Mouse (Mus musculus) frontal cortex, adult (tissue): ENCODE results near the gene Cyp2b13.
"Not testable (repeated sequence)": the region's sequence is repeated elsewhere in the genome, so short reads cannot be mapped to it uniquely, and the experiment has no call there.

Source experiments
- ATAC-seq: cut with Nextera tagmentation; 2 replicates; pipeline ENCODE4 v1.9.2; 2017; ENCODE audit warnings: mild to moderate bottlenecking, moderate library complexity, mixed read lengths; ENCODE audit not compliant: low TSS enrichment

Gene Cyp2b13

DNA sequence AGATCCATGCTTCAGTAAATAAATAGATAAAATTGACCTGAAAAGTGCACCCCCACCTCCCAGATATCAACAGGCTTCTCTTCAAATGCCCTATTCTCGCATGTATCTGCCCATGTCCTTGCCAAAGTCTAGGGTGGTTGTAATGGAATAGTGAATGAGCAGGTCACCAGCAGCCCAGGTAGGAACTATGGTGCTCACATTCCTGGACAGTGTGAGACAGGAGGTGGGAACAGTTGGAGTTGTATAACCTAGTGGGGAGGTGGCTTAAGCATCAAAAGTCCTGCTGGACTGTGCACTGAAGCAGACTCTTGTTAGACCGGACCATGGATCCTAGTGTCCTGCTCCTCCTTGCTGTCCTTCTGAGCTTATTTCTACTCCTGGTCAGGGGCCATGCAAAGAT, at the start of gene Cyp2b13:
Gene Cyp2b13 (plus strand): TSS at position 301 of the 400 bp plus-strand sequence.
- ATAC-seq = not testable (repeated sequence)

DNA sequence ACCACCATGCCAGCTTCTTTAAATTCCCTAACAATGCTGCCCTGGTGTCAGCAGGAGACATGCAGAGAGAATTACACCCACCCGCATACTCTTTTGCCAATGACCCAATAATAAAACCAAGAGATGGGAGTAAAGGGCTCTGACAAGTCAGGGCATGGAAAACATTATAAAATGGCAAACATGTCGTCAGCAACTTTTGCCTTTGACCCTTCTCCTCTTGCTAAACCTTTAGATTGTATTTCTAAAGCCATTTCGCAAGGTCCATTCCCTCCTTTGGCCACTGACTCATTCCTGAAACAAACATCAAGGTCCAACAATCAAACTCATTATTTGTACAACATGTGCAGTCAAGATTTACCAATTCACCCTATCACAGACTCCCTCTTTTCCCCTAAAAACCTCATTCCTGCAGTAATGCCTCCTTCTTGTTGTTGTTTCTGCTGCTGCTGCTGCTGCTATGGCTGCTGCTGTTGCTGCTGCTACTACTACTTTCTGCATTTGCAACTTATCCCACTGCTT, 41.4 kb upstream of the Cyp2b13 start:
- ATAC-seq = not testable (repeated sequence)

- ATAC-seq = not testable (repeated sequence)
These were observed 6.2 kb upstream of the Cyp2b13 start for GRCm38 (mm10) chr7:26054885-26055630.

- 0 out of 2 replicates have a peak, but pooled peaks have one; percentile 55 for ATAC-seq
These were observed 10.4 kb downstream of the Cyp2b13 start for GRCm38 (mm10) chr7:26071677-26072076.

GRCm38 (mm10) chr7:26082595-26082994, 21.3 kb downstream of the Cyp2b13 start:
- ATAC-seq = no peak

- ATAC-seq = no peak
These were observed 26.1 kb downstream of the Cyp2b13 start for GRCm38 (mm10) chr7:26087391-26087790.

DNA sequence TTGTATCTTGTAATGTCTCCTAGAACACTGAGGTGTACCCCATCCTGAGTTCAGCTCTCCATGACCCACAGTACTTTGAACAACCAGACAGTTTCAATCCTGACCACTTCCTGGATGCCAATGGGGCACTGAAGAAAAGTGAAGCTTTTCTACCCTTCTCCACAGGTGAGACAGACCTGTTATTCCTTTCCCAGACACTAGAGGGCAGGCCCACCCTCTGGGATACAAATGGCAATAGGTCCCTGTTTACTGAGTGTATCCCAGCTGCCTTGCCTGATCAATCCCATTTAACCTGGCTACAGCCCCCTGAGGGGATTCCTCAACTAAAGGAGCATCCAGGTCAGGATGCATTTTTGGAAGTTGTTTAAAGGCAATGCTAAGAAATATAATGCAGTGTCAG, 27.3 kb downstream of the Cyp2b13 start:
- not testable (repeated sequence) for ATAC-seq

DNA sequence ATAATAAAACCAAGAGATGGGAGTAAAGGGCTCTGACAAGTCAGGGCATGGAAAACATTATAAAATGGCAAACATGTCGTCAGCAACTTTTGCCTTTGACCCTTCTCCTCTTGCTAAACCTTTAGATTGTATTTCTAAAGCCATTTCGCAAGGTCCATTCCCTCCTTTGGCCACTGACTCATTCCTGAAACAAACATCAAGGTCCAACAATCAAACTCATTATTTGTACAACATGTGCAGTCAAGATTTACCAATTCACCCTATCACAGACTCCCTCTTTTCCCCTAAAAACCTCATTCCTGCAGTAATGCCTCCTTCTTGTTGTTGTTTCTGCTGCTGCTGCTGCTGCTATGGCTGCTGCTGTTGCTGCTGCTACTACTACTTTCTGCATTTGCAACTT, 78.3 kb downstream of the Cyp2b13 start:
- not testable (repeated sequence) for ATAC-seq

GRCm38 (mm10) chr7:26143657-26144056, 82.4 kb downstream of the Cyp2b13 start:
- not testable (repeated sequence) for ATAC-seq
